Mouse (Mus musculus): ENCODE results near the gene Hyou1. TPM values are rescaled to one million over a fixed set of nuclear protein-coding genes. Genes with fewer than 3 reads are reported as not detected.
"Not testable (repeated sequence)": the region's sequence is repeated elsewhere in the genome, so short reads cannot be mapped to it uniquely, and the experiment has no call there.

The Hyou1 gene
- total RNA-seq, 1 experiment from 2014 or later: 54.2 TPM

DNA sequence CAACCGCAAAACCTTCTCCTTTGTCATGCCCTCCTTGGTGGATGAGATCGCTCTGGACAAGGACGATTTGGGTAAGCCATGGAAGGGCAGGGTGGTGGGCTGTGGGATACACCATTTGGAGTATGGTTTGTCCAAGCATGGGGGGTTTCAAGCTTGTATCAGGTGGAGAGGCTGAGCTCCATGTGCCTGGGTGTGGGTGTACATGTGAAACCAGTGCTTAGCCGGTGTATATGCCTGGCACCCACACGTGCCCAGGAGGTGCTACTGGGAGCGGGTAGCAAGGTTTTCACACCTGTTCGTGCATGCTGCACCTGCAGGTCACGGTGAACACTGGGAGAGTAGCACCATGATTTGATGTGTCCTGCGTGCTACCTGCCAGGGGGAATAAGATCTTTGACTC is 19.3 kb downstream of the Hyou1 start:
- no peak for ATAC-seq (replicated peaks; ENCODE audit: insufficient number of reproducible peaks, low FRiP score, low TSS enrichment, poor library complexity, severe bottlenecking)

- ATAC-seq (replicated peaks; ENCODE audit: insufficient number of reproducible peaks, low FRiP score, low TSS enrichment, poor library complexity, severe bottlenecking): no peak
Measured at GRCm38 (mm10) chr9:44399114-44399794, 20.0 kb downstream of the Hyou1 start.

- ATAC-seq (replicated peaks; ENCODE audit: insufficient number of reproducible peaks, low FRiP score, low TSS enrichment, poor library complexity, severe bottlenecking): no peak
Measured at GRCm38 (mm10) chr9:44399795-44400114, 20.5 kb downstream of the Hyou1 start.

GRCm38 (mm10) chr9:44401081-44401480 is 21.8 kb downstream of the Hyou1 start:
- ATAC-seq (replicated peaks; ENCODE audit: insufficient number of reproducible peaks, low FRiP score, low TSS enrichment, poor library complexity, severe bottlenecking): no peak

- no peak for ATAC-seq (replicated peaks; ENCODE audit: insufficient number of reproducible peaks, low FRiP score, low TSS enrichment, poor library complexity, severe bottlenecking)
Measured at GRCm38 (mm10) chr9:44405011-44405410, 25.7 kb downstream of the Hyou1 start.

DNA sequence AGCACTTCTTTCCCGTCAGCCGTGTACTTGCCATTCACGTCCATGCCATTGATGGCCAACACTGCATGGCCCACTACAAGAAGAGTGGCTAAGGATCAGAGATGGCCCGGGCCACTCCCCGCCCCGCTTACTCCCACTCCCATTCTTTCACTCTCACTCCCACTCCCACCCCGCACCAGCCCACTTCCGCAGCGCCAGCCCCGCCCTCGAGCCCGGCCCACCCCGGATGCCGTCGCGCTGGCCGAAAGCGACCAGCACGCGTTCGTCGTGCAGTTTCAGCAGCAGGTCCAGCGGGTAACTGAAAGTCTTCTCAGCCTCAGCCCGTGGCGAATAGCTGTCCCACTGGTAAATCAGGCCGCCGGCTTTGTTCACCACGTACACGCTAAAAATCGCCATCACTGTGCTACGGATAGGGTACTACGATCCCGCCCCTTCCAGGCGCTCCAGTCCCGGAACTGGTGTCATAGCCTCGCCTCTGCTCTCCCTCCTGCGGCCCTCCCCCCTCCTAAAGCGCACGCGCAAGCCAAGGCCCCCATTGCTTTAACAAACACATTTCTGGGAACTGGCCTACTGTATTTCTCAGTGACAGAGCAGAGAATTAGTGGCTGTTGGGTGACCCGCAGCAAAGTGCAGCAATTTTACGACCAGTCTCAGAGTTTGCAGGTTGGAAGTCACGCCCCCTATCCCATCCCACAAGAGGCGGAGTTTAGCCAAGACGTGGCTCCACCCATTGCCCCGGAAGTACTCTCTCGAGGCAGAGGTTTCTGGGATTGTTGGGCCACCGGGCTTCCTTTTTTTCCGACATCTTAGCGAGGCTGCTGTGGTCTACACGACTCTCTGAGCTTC is 27.8 kb downstream of the Hyou1 start, which contains the start of the genes Rps25 and Trappc4:
Gene Rps25, plus strand, starts transcription at position 234 of the 846 bp plus-strand sequence.
Gene Trappc4, minus strand, starts transcription at position 695 of the 846 bp plus-strand sequence.
- ATAC-seq (replicated peaks; ENCODE audit: insufficient number of reproducible peaks, low FRiP score, low TSS enrichment, poor library complexity, severe bottlenecking): peak; percentile 91

DNA sequence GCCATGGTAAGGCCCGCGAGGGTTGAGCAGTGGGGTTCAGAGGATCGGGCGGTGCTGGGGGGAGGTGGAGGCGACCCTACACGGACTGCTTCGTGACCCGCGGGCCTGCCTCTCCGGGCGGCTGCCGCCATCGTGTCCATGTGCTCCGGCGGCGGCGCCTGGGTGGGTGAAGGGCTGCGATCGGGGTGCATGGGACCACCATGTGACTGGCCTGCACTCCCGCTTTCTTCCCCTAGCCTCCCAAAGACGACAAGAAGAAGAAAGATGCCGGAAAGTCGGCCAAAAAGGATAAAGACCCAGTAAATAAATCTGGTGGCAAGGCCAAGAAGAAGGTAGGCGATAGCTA is 28.4 kb downstream of the Hyou1 start:
- ATAC-seq (replicated peaks; ENCODE audit: insufficient number of reproducible peaks, low FRiP score, low TSS enrichment, poor library complexity, severe bottlenecking): no peak

DNA sequence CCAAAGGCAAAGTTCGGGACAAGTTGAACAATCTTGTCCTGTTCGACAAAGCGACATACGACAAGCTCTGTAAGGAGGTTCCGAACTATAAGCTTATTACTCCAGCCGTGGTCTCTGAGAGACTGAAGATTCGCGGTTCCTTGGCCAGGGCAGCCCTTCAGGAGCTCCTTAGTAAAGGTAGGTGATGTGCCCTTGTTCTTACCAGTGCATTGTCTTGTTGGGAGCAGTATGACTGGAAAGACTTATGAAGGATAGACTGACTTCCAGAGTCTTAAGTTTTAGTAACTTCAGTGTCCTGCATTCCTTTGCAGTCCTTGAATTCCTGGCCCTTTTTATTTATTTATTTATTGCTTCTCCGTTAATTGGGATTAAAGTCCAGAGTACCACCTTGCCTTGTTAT is 29.4 kb downstream of the Hyou1 start:
- not testable (repeated sequence) for ATAC-seq (replicated peaks; ENCODE audit: insufficient number of reproducible peaks, low FRiP score, low TSS enrichment, poor library complexity, severe bottlenecking)

GRCm38 (mm10) chr9:44410647-44411336 is 31.5 kb downstream of the Hyou1 start:
- no peak for ATAC-seq (replicated peaks; ENCODE audit: insufficient number of reproducible peaks, low FRiP score, low TSS enrichment, poor library complexity, severe bottlenecking)

DNA sequence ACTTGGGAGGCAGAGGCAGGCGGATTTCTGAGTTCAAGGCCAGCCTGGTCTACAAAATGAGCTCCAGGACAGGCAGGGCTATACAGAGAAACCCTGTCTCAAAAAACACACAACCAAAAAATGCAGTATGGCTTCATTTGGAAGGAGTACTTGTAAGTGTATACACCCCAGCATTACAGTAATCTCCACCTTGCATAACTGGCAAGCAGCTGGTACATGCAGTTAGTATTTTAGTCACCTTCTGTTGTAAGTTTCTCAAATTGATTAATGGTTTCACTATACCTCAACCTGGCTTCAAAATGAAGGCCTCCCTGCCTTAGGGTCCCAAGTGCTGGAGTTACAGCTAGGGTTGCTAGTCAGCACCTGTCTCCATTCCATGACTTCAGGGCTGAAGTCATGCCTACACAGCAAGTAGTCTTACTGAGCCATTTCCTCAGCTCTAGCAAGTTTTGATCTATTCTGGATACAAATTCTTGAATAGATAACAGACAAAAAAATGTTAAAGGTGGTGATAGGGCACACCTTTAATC is 32.4 kb downstream of the Hyou1 start:
- ATAC-seq (replicated peaks; ENCODE audit: insufficient number of reproducible peaks, low FRiP score, low TSS enrichment, poor library complexity, severe bottlenecking): no peak

DNA sequence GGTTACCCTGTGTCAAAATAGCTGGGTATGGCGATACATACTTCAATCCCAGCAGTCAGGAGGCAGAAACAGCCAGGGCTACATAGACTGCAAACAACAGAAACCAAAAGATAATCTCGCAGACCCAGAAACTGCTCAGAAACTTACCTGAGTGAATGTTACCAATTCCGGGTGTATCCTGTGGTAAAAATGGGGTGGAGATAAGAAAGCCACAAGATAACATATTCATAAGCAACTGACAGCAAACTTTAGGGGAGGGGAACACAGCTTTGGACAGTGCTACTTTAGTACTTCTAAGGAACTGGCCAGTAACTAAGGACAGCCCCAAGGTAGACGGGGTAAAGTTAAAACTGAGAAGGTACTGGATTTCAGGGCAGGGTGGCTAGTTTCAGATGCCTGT is 33.0 kb downstream of the Hyou1 start:
- no peak for ATAC-seq (replicated peaks; ENCODE audit: insufficient number of reproducible peaks, low FRiP score, low TSS enrichment, poor library complexity, severe bottlenecking)

DNA sequence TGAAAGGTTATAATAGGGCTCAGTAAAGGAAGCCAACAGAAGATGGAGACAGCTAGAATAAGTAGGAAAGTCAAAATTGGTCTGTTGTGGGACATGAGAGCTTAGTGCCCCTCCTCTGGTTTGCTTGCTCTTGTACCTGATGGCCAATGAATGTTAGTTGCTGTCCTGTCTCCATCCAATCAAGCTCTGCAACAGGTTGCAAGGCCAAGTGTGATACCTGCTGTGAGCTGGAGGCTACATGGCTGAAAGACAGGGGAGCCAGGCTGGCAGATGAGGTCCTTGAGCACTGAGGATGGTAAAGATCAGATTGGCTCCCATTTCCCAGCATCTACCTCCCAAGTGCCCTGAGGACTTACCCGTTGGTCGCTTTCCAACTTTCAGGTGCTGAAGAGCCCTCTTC is 33.5 kb downstream of the Hyou1 start:
- no peak for ATAC-seq (replicated peaks; ENCODE audit: insufficient number of reproducible peaks, low FRiP score, low TSS enrichment, poor library complexity, severe bottlenecking)

DNA sequence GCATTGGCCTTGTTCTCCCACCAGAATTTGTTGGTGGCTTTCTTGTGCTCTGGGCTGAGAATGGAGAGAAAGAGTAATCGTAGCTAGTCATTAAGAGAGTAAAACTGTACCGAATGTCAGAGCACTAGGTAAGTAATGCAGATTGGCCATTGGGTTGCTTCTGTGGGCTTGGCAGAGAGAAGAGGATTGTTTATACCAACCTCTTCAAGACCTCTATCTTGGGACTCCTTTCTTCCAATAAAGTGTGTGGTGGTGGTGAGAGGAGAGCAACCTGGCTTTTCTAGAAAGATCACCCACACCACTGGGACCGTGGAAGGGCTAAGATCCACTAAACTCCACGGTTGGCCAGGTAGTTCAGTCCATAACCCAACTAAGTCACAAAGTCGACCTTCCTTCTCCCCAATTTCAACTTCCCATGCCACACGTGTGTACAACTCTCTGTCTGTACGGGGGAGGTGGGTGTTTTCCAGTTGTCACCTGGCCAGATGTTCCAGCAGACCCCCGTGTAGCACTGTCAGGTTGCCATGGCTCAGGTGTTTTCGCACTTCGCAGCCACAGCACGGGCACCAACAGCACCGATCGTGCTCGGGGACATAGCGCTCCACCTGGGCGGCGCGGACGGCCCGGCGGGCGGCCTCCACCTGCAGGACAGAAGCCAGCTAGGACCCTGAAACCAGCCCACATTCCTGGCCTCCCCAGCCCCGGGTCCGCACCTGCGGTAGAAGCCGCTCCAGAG is 38.0 kb downstream of the Hyou1 start:
- ATAC-seq (replicated peaks; ENCODE audit: insufficient number of reproducible peaks, low FRiP score, low TSS enrichment, poor library complexity, severe bottlenecking): no peak

DNA sequence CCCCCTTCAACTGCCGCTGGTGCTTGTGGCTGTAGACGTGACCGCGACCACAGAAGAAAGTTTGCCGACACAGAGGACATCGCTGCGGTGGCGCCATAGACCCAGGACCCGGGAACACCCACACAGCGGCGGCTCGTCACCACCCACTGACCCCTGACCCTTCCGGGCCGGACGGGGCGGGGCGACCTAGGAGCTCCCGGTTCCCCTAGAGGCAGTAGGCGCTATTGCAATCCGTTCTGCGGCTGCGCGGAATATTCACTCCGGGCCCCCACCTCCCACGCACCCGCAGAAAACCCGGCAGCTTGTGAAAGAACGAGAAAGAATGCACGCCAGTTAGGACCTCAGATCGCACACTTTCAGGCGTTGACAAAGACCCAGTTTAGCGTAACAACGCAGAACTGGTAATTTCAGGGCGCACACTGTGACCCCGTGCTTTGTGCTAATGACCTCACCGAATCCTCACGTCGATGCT is 38.6 kb downstream of the Hyou1 start:
- peak; percentile 97 for ATAC-seq (replicated peaks; ENCODE audit: insufficient number of reproducible peaks, low FRiP score, low TSS enrichment, poor library complexity, severe bottlenecking)

GRCm38 (mm10) chr9:44418519-44419385 is 39.5 kb downstream of the Hyou1 start, which contains the start of gene Ccdc84:
Ccdc84 (minus strand) TSS chr9:44418569.
- no peak for ATAC-seq (replicated peaks; ENCODE audit: insufficient number of reproducible peaks, low FRiP score, low TSS enrichment, poor library complexity, severe bottlenecking)

DNA sequence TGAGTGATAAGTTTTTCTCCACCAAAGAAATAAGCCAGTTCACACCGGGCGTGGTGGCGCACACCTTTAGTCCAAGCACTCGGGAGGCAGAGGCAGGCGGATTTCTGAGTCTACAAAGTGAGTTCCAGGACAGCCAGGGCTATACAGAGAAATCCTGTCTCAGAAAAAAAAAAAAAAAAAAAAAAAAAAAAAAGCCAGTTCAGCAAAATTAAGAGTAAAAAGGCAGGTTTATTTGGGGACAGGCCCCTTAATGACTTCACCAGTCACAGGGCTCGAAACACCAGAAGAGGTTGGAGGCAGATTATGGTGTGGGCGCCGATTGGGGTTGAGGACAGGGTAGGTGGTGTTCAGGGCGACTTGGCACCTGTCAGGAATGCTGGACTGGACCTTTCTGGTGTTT is 40.4 kb downstream of the Hyou1 start:
- ATAC-seq (replicated peaks; ENCODE audit: insufficient number of reproducible peaks, low FRiP score, low TSS enrichment, poor library complexity, severe bottlenecking): not testable (repeated sequence)

DNA sequence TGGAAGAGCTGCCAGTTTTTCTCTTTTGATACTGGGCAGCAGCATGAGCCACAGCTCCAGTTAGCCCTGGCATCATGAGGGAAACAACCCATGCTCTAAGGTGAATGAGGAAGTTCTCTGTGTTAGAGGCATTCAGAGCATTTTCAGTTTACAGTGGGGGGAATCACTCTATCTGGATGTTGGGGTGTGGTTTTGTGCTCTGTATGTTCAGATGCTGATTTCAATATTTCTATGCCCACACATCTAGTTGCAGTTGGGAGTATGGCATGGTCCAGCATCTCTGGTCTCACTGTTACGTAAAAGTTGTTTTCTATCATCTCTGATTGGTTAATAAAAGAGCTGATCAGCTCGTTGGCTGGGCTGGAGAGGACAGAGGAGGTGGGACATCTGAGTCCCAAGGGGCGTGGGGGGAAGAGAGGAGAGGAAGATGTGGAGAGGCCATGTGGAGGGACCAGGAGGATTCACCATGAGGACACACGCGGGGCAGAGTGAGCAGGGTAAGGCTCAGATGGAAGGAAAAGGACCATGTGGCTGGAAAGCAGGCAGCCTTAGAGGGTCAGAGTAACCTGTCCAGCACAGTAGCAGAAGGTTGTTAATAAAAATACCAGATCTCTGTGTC is 41.1 kb downstream of the Hyou1 start:
- ATAC-seq (replicated peaks; ENCODE audit: insufficient number of reproducible peaks, low FRiP score, low TSS enrichment, poor library complexity, severe bottlenecking): no peak
